Mouse (Mus musculus): ENCODE measurements around the gene Pm20d2. TPM values are rescaled to one million over a fixed set of nuclear protein-coding genes. Genes with fewer than 3 reads are reported as not detected.

The Pm20d2 gene
- not detected in 4 replicates for total RNA-seq (2023; ENCODE audit: inconsistent age)

DNA sequence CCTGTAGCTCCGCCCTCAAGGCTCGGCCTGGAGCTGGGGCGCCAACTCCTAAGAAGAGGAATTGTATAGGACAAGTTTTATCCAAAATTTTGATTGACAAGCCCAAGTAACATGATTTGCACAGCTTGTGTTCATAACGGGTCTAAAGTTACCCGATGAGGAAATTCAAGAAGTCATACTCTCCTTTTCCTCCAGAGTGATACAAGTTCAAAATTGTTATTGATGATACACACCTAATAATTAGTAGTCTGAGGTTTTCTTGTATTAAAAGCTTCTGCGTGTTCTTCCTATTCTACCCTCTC lies at the start of gene Pm20d2:
Gene Pm20d2 (minus strand): TSS at position 3 of the 302 bp plus-strand sequence.

GRCm38 (mm10) chr4:33208881-33209841 lies 19.6 kb upstream of the Pm20d2 start, which contains the start of gene Srsf12:
TSS of gene Srsf12 (plus strand) at chr4:33208991.

GRCm38 (mm10) chr4:33132221-33132620 lies 57.3 kb downstream of the Pm20d2 start, which contains the start of gene Gabrr1:
TSS of gene Gabrr1 (plus strand) at chr4:33132521.

Other genes with a start within 250 kb of the Pm20d2 start
- gene Ankrd6, start 238.9 kb downstream of the Pm20d2 start, total RNA-seq (2023; ENCODE audit: inconsistent age) = 0.72 to 1.3 TPM (median 1.1 TPM) in 4 replicates
- 2.9 to 3.7 TPM (median 3.5 TPM) in 4 replicates for gene Rragd, start 206.7 kb downstream of the Pm20d2 start, total RNA-seq (2023; ENCODE audit: inconsistent age)
- 95.1 to 108 TPM (median 101 TPM) in 4 replicates for gene Ube2j1, start 158.3 kb downstream of the Pm20d2 start, total RNA-seq (2023; ENCODE audit: inconsistent age)
- gene Gabrr2, start 126.7 kb downstream of the Pm20d2 start, total RNA-seq (2023; ENCODE audit: inconsistent age) = 0.36 to 0.93 TPM in 2 of 4 replicates, not detected in the others
- not detected in 4 replicates for gene Gabrr1, start 57.2 kb downstream of the Pm20d2 start, total RNA-seq (2023; ENCODE audit: inconsistent age)
- 0.18 to 0.27 TPM in 2 of 4 replicates, not detected in the others for gene Srsf12, start 19.3 kb upstream of the Pm20d2 start, total RNA-seq (2023; ENCODE audit: inconsistent age)
- 667 to 706 TPM (median 678 TPM) in 4 replicates for gene Pnrc1, start 100.4 kb upstream of the Pm20d2 start, total RNA-seq (2023; ENCODE audit: inconsistent age)
- 36.0 to 44.8 TPM (median 39.0 TPM) in 4 replicates for gene Rngtt, start 120.6 kb upstream of the Pm20d2 start, total RNA-seq (2023; ENCODE audit: inconsistent age)